Mouse (Mus musculus) left cerebral cortex, adult 18-20 months (tissue): ENCODE data around the gene Ociad2. TPM values are rescaled to one million over a fixed set of nuclear protein-coding genes. Genes with fewer than 3 reads are reported as not detected.

Experiments used
- total RNA-seq, 2 experiments: library from RNA; stranded (reverse); gene quantifications; 2 replicates each; pipeline ENCODE4 v1.2.3; 2021

Gene Ociad2
- total RNA-seq, 2 experiments from 2014 or later = 113 to 133 TPM

Other genes starting within 250 kb of the Ociad2 start
- gene Fryl, start 84.4 kb downstream of the Ociad2 start, total RNA-seq = 10 to 100 TPM; 54.2 to 57.5 TPM
- 100 to 1,000 TPM; 465 to 497 TPM for gene Ociad1, start 48.2 kb downstream of the Ociad2 start, total RNA-seq
- 1 to 10 TPM; 1.3 to 2.1 TPM for gene Cwh43, start 65.0 kb upstream of the Ociad2 start, total RNA-seq
- 100 to 1,000 TPM; 132 to 133 TPM for gene Dcun1d4, start 140.0 kb upstream of the Ociad2 start, total RNA-seq